Mouse (Mus musculus) MEL (cell line): Measurements from ENCODE around the gene Smim4. TPM values are rescaled to one million over a fixed set of nuclear protein-coding genes. Genes with fewer than 3 reads are reported as not detected.

ENCODE experiments used
- polyA plus RNA-seq, 2 experiments: library from polyadenylated mRNA; stranded (reverse) in 1 of 2; unstranded in 1 of 2; fragments of >175 nt in 1 of 2; fragments of >200 nt in 1 of 2; gene quantifications; 2 replicates each; pipeline versions ENCODE4 v1.2.1 to v1.2.4; 2012; ENCODE audit warnings: low replicate concordance in 2 of 2, low read depth in 1 of 2; ENCODE audit not compliant: insufficient read length in 2 of 2, insufficient read depth in 1 of 2, missing spikeins in 1 of 2
- total RNA-seq: library from RNA; depleted of rRNA; stranded (reverse); fragments of 300-350 nt; gene quantifications from 2 replicates; pipeline ENCODE4 v1.2.3, GENCODE M21; 2012; rRNA removed

Smim4 gene
- total and polyA plus RNA-seq, 3 experiments: 87.8 to 122 TPM; not detected in 1

Other genes with a start within 250 kb of the Smim4 start
- 0.08 and 0.16 TPM in 2 replicates for gene Mustn1, start 249.8 kb downstream of the Smim4 start, total RNA-seq
- gene Mustn1, start 249.8 kb downstream of the Smim4 start, polyA plus RNA-seq: under 1 TPM in 1 of 2 experiments, not detected in 1; 0.22 TPM
- not detected in 2 replicates for gene Itih4, start 242.5 kb downstream of the Smim4 start, total RNA-seq
- gene Itih4, start 242.5 kb downstream of the Smim4 start, polyA plus RNA-seq: not detected
- gene Itih3, start 205.2 kb downstream of the Smim4 start, total RNA-seq: not detected in 2 replicates
- not detected for gene Itih3, start 205.2 kb downstream of the Smim4 start, polyA plus RNA-seq
- not detected in 2 replicates for gene Itih1, start 185.7 kb downstream of the Smim4 start, total RNA-seq
- under 1 TPM in 1 of 2 experiments, not detected in 1; 0.03 TPM for gene Itih1, start 185.7 kb downstream of the Smim4 start, polyA plus RNA-seq
- gene Nek4, start 177.6 kb downstream of the Smim4 start, total RNA-seq: 16.6 and 18.4 TPM in 2 replicates
- 10 to 100 TPM in 1 of 2 experiments, not detected in 1; 19.3 TPM for gene Nek4, start 177.6 kb downstream of the Smim4 start, polyA plus RNA-seq
- 14.7 and 15.6 TPM in 2 replicates for gene Glt8d1, start 127.6 kb downstream of the Smim4 start, total RNA-seq
- gene Glt8d1, start 127.6 kb downstream of the Smim4 start, polyA plus RNA-seq: 10 to 100 TPM in 1 of 2 experiments, not detected in 1; 19.2 TPM
- gene Spcs1, start 127.3 kb downstream of the Smim4 start, total RNA-seq: 165 and 208 TPM in 2 replicates
- 100 to 1,000 TPM; 188 to 419 TPM for gene Spcs1, start 127.3 kb downstream of the Smim4 start, polyA plus RNA-seq
- gene Pbrm1, start 109.8 kb downstream of the Smim4 start, total RNA-seq: 28.7 and 31.1 TPM in 2 replicates
- 10 to 100 TPM; 32.4 to 62.0 TPM for gene Pbrm1, start 109.8 kb downstream of the Smim4 start, polyA plus RNA-seq
- gene Gnl3, start 109.8 kb downstream of the Smim4 start, total RNA-seq: 217 and 257 TPM in 2 replicates
- 100 to 1,000 TPM; 151 to 332 TPM for gene Gnl3, start 109.8 kb downstream of the Smim4 start, polyA plus RNA-seq
- gene Nt5dc2, start 2.1 kb upstream of the Smim4 start, total RNA-seq: 168 and 172 TPM in 2 replicates
- gene Nt5dc2, start 2.1 kb upstream of the Smim4 start, polyA plus RNA-seq: 100 to 1,000 TPM; 291 to 349 TPM
- gene Stab1, start 39.7 kb upstream of the Smim4 start, total RNA-seq: 0.15 TPM in 1 of 2 replicates, not detected in the other
- gene Stab1, start 39.7 kb upstream of the Smim4 start, polyA plus RNA-seq: under 1 TPM in 1 of 2 experiments, not detected in 1; 0.40 TPM
- not detected in 2 replicates for gene Tnnc1, start 79.4 kb upstream of the Smim4 start, total RNA-seq
- under 1 TPM in 1 of 2 experiments, not detected in 1; 0.19 TPM for gene Tnnc1, start 79.4 kb upstream of the Smim4 start, polyA plus RNA-seq
- 49.1 and 53.0 TPM in 2 replicates for gene Nisch, start 88.0 kb upstream of the Smim4 start, total RNA-seq
- 100 to 1,000 TPM in 1 of 2 experiments, not detected in 1; 154 TPM for gene Nisch, start 88.0 kb upstream of the Smim4 start, polyA plus RNA-seq
- 0.03 and 0.04 TPM in 2 replicates for gene Sema3g, start 88.9 kb upstream of the Smim4 start, total RNA-seq
- under 1 TPM in 1 of 2 experiments, not detected in 1; 0.25 TPM for gene Sema3g, start 88.9 kb upstream of the Smim4 start, polyA plus RNA-seq
- 6.0 and 6.7 TPM in 2 replicates for gene Phf7, start 122.4 kb upstream of the Smim4 start, total RNA-seq
- gene Phf7, start 122.4 kb upstream of the Smim4 start, polyA plus RNA-seq: 1 to 10 TPM in 1 of 2 experiments, not detected in 1; 7.6 TPM
- 70.1 and 85.4 TPM in 2 replicates for gene Bap1, start 122.5 kb upstream of the Smim4 start, total RNA-seq
- 100 to 1,000 TPM; 112 to 177 TPM for gene Bap1, start 122.5 kb upstream of the Smim4 start, polyA plus RNA-seq
- gene Dnah1, start 194.9 kb upstream of the Smim4 start, total RNA-seq: 0.03 and 0.04 TPM in 2 replicates
- gene Dnah1, start 194.9 kb upstream of the Smim4 start, polyA plus RNA-seq: under 1 TPM in 1 of 2 experiments, not detected in 1; 0.11 TPM
- gene Capn7, start 207.7 kb upstream of the Smim4 start, total RNA-seq: 23.2 and 24.9 TPM in 2 replicates
- gene Capn7, start 207.7 kb upstream of the Smim4 start, polyA plus RNA-seq: 10 to 100 TPM; 30.0 to 83.7 TPM